Mouse (Mus musculus) MEL (cell line): ENCODE measurements at regions not wholly inside any gene's neighbourhood (a gene's known extent, or its start where the extent isn't known, plus 50 kb on each side); places are given as distances from the start of the nearest gene placed in this dataset.

ENCODE experiments used
- CTCF ChIP-seq, 3 experiments: IDR thresholded peaks in 2 of 3; conservative IDR thresholded peaks in 1 of 3; 2 replicates each; pipeline ENCODE4 v1.5.1; 2011 to 2012; ENCODE audit warnings: low read length in 3 of 3, low read depth in 2 of 3, mild to moderate bottlenecking in 2 of 3, improper control_type of control experiment in 1 of 3, inconsistent platforms in 1 of 3, mixed read lengths in 1 of 3, moderate library complexity in 1 of 3; ENCODE audit not compliant: control insufficient read depth in 1 of 3, insufficient read depth in 1 of 3, poor library complexity in 1 of 3, severe bottlenecking in 1 of 3
- EP300 ChIP-seq, 2 experiments: IDR thresholded peaks; 2 replicates each; pipeline ENCODE4 v1.6.1; 2011; ENCODE audit warnings: improper control_type of control experiment in 2 of 2, low read length in 2 of 2, low read depth in 1 of 2, mild to moderate bottlenecking in 1 of 2
- JUND ChIP-seq: IDR thresholded peaks from 2 replicates; pipeline ENCODE4 v1.6.1; 2011; ENCODE audit warnings: low read depth, mild to moderate bottlenecking, improper control_type of control experiment, low read length
- MAFK ChIP-seq: IDR thresholded peaks from 2 replicates; pipeline ENCODE4 v1.6.1; 2011; ENCODE audit warnings: low read depth, mild to moderate bottlenecking, low read length, improper control_type of control experiment, borderline replicate concordance
- MAX ChIP-seq: IDR thresholded peaks from 2 replicates; pipeline ENCODE4 v1.6.1; 2011; ENCODE audit warnings: low read length, improper control_type of control experiment
- POLR2A ChIP-seq, 2 experiments: IDR thresholded peaks; 2 replicates each; pipeline ENCODE4 v1.6.1; 2011 to 2012; ENCODE audit warnings: low read length in 2 of 2, mild to moderate bottlenecking in 2 of 2, control low read depth in 1 of 2, improper control_type of control experiment in 1 of 2, low read depth in 1 of 2, moderate library complexity in 1 of 2; ENCODE audit not compliant: control insufficient read depth in 1 of 2, insufficient read depth in 1 of 2, poor library complexity in 1 of 2
- POLR2AphosphoS2 ChIP-seq: IDR thresholded peaks from 2 replicates; pipeline ENCODE4 v1.6.1; 2011; ENCODE audit warnings: low read length, improper control_type of control experiment
- POLR2AphosphoS5 ChIP-seq: IDR thresholded peaks from 2 replicates; pipeline ENCODE4 v1.6.1; 2012; ENCODE audit warnings: low read depth, borderline replicate concordance, mild to moderate bottlenecking, inconsistent platforms, low read length, moderate library complexity, mixed read lengths
- TCF12 ChIP-seq: IDR thresholded peaks from 2 replicates; pipeline ENCODE4 v1.6.1; 2014; ENCODE audit warnings: low read depth, mild to moderate bottlenecking, inconsistent platforms, low read length, improper control_type of control experiment, moderate library complexity
- USF2 ChIP-seq, 2 experiments: IDR thresholded peaks; 2 replicates each; pipeline ENCODE4 v1.6.1; 2011 to 2012; ENCODE audit warnings: improper control_type of control experiment in 2 of 2, low read length in 2 of 2, borderline replicate concordance in 1 of 2, inconsistent platforms in 1 of 2, low read depth in 1 of 2, mild to moderate bottlenecking in 1 of 2; ENCODE audit not compliant: insufficient read depth in 1 of 2
- ZC3H11A ChIP-seq: IDR thresholded peaks from 2 replicates; pipeline ENCODE4 v1.6.1; 2012; ENCODE audit warnings: low read depth, mild to moderate bottlenecking, inconsistent platforms, low read length, improper control_type of control experiment
- ZKSCAN1 ChIP-seq: IDR thresholded peaks from 2 replicates; pipeline ENCODE4 v1.6.1; 2012; ENCODE audit warnings: low read depth, mild to moderate bottlenecking, inconsistent platforms, low read length, improper control_type of control experiment, moderate library complexity
- ZMIZ1 ChIP-seq: IDR thresholded peaks from 2 replicates; pipeline ENCODE4 v1.6.1; 2012; ENCODE audit warnings: low read depth, mild to moderate bottlenecking, inconsistent platforms, low read length, improper control_type of control experiment, moderate library complexity

GRCm38 (mm10) chr1:105921842-105922241 is 68.4 kb upstream of the Zcchc2 start:
- TF ChIP-seq POLR2AphosphoS5 (no peak), CTCF (IDR thresholded peaks at IDR 0.05 in 2 of 3, conservative IDR thresholded peaks at IDR 0.05 in 1 of 3; ENCODE audit: control insufficient read depth in 1 of 3, insufficient read depth in 1 of 3, low read depth in 2 of 3, low read length in 3 of 3, poor library complexity in 1 of 3, severe bottlenecking in 1 of 3) (no peak), EP300 (IDR thresholded peaks at IDR 0.05; ENCODE audit: low read depth in 1 of 2, low read length in 2 of 2) (no peak), ZMIZ1 (no peak), ZKSCAN1 (no peak), POLR2AphosphoS2 (no peak), JUND (no peak), MAFK (no peak), USF2 (IDR thresholded peaks at IDR 0.05; ENCODE audit: borderline replicate concordance in 1 of 2, insufficient read depth in 1 of 2, low read depth in 1 of 2, low read length in 2 of 2) (no peak), POLR2A (IDR thresholded peaks at IDR 0.05; ENCODE audit: control insufficient read depth in 1 of 2, insufficient read depth in 1 of 2, low read depth in 1 of 2, low read length in 2 of 2, poor library complexity in 1 of 2) (no peak), MAX (no peak), ZC3H11A (no peak), TCF12 (no peak)
